Mouse (Mus musculus) adrenal gland, postnatal 10 days (tissue): ENCODE data around the gene Gng4. TPM values are rescaled to one million over a fixed set of nuclear protein-coding genes. Genes with fewer than 3 reads are reported as not detected.
"Not testable (repeated sequence)": the region's sequence is repeated elsewhere in the genome, so short reads cannot be mapped to it uniquely, and the experiment has no call there.

Experiments
- DNase-seq: peaks from one replicate; pipeline ENCODE4 v3.0.0; 2021; ENCODE audit warnings: mixed read lengths
- long read RNA-seq, 2 experiments: library from polyadenylated mRNA; stranded (forward); transcript quantifications; one replicate each; pipeline ENCODE4 v2.0.0; 2021
- total RNA-seq, 2 experiments: library from RNA; stranded (reverse); gene quantifications; 2 replicates each; pipeline ENCODE4 v1.2.3; 2021

Gng4 gene
- total RNA-seq = 10 to 100 TPM; 10.3 to 19.0 TPM
- long read RNA-seq, experiment 1, partial matches to known transcripts = 0 of 5 reads
- long read RNA-seq, experiment 1, other reads (novel, unspliced or antisense) = 5 of 5 reads
- long read RNA-seq, experiment 2, partial matches to known transcripts = 5 of 8 reads
- long read RNA-seq, experiment 2, other reads (novel, unspliced or antisense) = 0 of 8 reads

DNA sequence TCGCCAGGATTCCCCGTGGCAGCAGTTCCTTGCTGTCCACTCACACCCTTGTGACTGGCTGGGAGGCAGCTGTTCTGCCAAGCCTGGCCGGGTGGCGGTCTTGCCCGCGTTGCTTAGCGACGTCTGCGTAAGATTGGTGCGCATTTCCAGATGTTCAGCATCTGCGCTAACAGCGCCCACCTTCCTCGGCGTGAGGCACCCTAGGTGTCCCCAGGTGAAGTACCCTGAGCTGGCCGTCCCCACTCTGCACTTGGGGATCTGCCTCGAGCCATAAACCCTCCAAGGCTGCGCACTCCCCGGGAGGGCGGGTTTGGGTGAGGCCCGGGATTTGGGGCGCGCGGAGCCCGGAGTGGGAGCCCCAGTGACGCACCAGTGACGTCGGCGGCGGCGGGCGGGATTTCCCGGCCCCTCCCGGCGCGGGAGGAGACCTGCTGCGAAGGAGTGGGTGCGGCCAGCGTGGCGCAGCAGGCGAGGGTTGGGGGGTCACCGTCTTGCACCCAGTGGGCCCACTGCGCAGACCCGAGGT, at the start of gene Gng4:
Gene Gng4 (plus strand): TSS at position 166 of the 526 bp plus-strand sequence.
- peak; percentile 74 for DNase-seq

DNA sequence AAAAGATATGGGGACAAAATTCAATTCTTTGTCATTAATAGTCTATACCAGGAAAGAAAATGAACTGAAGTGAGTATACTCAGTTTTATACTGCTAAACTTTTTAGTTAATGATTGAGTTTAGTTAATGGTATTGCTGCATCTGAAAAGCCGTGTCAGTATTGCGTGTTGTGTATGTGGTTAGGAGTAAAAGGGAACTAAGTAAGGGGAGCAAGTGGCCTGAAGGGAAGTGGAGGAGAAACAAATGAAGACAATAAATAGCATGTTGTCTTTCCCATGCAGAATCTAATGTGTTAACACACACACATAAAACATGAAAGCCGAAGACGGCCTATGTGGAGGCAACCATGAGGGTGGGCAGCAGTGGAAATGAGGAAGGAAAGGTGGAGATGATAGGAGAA, 44.6 kb upstream of the Gng4 start:
- no peak for DNase-seq

DNA sequence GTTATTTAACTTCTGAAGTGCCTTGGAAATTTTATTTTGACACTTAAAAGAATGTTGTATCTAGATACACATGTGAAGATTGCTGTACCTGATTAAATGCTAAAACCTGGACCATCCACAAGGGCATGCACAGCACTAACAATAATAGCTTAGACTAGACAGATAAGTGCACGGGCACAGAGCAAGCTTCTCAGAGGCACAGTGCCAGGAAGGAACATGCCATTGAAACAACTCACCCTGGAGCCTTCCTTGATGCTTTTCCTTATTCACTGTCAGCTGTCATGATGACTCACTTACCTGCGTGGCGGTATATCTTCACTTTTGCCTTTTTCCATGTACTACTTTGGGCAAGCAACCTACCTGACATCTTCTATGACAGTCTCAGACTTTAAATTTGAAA, 37.9 kb upstream of the Gng4 start:
- no peak for DNase-seq

DNA sequence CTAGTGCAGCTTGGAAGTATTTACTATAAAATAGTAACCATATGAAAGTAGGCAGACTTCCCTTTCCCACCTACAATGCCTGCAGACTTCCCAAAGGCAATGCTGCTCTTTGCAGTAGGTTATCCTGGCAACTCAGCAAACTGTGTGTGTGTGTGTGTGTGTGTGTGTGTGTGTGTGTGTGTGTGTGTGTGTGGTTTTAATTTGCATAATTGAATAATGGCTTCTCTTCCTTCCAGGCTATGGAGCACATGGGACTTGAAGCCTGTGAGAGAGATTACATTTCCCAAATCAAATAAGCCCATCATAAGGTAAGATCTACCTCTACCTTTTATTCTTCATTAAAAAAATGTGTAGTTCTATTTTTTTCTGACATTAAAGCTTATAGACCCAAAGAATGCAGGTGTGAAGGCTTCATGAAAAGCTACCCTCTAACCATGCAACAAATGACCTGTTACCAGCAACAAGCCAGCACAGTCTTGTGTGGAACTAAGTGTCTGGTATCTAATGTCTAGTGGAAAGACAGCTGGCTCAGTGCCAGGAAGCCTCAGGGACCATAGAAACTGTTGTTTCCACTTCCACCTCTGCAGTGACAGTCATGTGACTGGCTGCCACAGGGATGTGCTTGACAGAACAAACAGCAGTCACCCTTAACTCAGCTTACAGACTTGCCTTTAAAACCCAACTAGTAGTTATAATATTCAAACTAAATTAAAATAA, 7.9 kb upstream of the Gng4 start:
- DNase-seq = peak; percentile 28

- no peak for DNase-seq
Observed at GRCm38 (mm10) chr13:13777052-13777451, 6.8 kb upstream of the Gng4 start.

DNA sequence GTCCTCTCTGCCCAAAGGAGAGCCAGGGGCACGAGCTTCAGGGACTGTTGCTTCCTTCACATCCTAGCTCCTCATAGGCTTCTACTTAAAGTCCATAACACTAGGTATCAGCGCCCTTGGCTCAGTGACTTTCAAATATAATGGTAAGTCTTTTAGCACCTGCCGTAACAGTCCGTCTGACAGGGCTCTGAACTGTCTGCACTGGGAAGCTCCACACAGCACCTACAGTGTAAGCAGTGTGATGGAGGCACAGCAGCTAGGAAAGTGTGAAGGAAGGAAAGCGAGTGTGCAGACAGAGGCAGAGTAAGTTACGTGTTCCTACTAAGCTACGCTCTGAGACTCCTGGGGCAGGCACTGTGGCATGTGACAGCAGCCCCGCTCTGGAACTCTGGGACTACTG, 6.2 kb upstream of the Gng4 start:
- DNase-seq = no peak

DNA sequence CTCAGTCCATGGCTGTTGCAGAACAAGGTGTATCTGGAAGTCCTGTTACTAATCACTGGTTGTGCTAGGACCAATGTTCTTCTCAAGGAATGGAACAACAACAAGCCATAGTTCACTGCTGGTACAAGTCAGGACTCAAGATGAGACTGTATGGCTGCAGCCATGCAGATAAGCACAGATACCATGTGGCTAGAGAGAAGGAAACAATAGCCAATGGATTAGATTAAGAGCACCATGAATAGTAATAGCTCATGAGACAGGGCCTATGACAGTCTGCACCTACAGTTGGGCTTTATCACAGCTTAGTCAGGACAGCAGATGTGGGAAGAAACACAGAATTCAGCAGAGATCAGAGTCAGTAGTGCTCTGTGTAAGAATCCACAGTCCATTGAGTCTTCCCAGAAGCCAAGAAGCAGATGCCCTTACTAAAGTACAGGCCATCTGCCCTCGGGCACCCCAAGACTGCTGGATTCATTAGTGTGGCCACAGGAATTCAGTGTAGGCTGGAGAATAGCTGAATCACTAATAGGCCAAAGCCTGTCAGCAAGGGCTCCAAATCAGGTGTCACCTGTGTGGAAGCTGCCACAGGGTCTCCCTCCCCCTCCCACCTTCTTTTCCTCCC, 4.9 kb upstream of the Gng4 start:
- no peak for DNase-seq

DNA sequence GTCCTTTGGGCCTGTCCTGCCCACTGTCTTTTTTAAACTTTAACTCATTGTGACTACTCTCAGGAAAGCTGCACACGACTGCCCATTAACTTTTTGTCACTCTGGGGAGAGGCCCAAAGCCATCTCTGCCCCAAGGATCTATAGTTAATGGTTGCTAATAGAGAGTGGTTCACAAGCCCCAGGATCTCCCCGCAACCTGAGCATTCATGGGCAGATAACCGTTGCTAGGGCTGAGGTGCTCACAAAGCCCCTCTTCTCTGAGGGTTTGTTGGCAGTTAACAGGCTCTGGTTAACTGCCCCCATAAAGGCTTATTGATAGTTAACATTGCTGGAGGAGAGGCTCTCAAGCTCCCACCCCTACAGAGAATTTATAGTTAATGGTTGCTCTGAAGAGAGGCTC, 3.6 kb upstream of the Gng4 start:
- no peak for DNase-seq

- DNase-seq = no peak
Observed at GRCm38 (mm10) chr13:13781026-13781425, 2.8 kb upstream of the Gng4 start.

- no peak for DNase-seq
Observed at GRCm38 (mm10) chr13:13783296-13783695, 563 bp upstream of the Gng4 start.

DNA sequence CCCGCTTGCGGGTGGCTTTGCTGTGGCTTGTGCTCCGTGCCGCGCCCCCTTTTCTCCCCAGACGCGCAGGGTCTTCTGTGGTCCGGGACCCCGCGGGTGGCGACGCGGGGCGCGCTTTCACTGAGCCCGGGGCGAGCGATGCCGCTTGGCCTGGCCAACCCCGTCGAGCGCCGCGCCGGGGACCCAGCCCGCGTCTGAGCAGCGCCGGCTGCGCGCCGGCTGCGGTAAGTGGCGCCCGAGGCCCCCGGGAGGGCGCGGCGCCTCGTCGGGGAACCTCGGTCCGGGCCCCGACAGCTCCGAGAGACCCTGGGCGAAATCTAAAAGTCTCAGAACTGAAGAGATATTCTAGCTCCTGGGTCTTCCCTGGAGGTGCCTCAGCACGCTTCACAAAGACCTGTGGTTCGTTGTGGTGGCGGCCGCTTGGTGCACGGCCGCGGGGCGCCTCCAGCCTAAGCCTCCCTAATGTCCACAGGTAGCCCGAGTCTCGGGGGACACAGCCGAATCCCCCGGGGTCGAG, 619 bp downstream of the Gng4 start:
- peak; percentile 11 for DNase-seq

- DNase-seq = peak; percentile 55
Observed at GRCm38 (mm10) chr13:13784981-13785783, 1.3 kb downstream of the Gng4 start.

- no peak for DNase-seq
Observed at GRCm38 (mm10) chr13:13786971-13787370, 3.1 kb downstream of the Gng4 start.

DNA sequence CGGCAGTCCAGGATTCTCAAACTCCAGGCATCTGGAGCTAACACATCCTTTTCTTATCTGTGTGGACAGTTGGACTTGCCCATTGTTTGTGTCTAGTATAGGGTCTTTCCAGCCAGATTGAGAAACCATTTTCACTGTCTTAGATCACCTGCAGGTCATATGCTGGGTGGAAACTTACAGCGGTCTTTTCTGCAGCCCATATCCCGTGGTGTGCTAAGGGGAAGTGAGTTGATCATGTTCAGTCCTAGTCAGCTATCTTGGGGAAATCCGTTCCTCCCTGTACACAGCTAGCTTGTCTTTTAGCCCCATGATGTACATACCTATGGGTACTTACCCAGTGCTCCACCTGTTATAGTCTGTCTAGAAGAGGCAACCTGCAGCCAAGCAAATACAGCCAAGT, 4.2 kb downstream of the Gng4 start:
- no peak for DNase-seq

GRCm38 (mm10) chr13:13791981-13792380, 8.1 kb downstream of the Gng4 start:
- no peak for DNase-seq

DNA sequence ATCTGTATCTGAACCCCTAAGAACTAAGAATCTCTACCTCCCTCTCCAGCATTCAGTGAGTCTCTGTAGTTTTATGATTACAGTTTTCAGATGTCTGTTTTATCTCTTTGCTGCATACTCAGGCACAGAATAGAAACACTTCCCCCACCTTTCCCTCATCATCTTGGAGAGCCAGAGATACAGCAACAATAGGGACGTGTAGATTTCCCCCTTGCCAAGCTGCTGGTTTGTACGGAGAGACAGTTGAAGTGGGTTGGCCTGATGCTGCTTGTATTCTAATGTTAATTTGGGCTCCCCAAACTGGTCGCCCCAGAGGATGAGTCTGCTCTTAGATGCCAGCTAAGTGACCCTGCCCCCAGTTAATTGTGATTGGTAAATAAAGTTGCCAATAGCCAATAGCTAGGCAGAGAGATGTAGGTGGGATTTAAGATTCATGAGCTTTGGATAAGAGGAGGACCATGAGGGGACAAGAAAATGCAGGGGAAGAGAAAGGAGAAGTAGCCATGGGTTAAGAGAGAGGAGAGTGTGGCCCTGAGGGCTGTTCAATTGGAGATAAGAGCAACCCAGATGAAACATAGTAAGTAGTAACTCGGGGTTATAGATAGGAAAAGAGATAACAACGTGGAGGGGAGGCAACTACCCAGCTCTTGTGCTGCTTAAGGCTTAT, 11.4 kb downstream of the Gng4 start:
- DNase-seq = no peak

DNA sequence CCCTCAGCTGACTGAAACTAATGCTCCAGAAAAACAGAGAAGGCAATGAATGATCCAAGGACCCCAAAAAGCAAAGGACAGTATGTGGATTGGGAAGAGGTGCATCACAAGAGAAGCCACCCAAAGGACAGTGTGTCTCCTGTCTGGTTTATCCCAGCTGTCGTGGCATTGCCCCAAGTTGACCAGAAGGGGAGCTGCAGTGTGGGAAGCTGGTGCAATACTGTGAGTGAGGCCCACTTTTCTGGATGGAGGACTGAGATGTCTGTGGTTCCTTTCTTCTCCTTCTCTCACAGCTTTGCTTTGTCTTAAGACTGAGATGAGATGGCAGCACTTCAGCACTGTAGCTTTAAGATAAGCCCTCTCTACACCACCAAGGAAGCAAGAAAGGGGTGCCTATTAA, 12.2 kb downstream of the Gng4 start:
- no peak for DNase-seq

DNA sequence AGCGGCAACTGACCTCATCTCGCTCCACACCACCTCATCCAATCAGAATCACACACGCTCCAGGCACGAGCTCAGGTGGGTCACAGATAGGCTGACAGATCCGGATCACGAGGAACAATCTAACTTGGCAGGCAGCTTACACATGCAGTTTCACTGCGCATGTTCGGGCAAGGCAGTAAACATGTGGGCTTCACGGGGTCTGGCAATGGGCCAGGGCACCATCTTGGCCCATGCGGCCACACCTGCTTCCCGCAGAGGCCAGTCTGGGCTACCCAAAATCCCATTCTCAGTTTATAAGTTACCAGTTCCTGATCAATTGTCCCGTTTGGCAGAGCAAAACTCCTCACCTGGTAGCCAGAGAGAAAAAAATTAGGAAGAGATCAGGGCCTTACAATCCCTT, 14.0 kb downstream of the Gng4 start:
- DNase-seq = not testable (repeated sequence)

GRCm38 (mm10) chr13:13798775-13799174, 14.9 kb downstream of the Gng4 start:
- no peak for DNase-seq

GRCm38 (mm10) chr13:13808337-13809132, 24.7 kb downstream of the Gng4 start:
- DNase-seq = no peak

GRCm38 (mm10) chr13:13810885-13811284, 27.0 kb downstream of the Gng4 start:
- DNase-seq = no peak
